Mouse (Mus musculus): Measurements from ENCODE around the gene A630001G21Rik. TPM values are rescaled to one million over a fixed set of nuclear protein-coding genes. Genes with fewer than 3 reads are reported as not detected.

Gene A630001G21Rik
- polyA plus RNA-seq, 2 experiments = 1.7 to 3.1 TPM

- Histone ChIP-seq H3K4me3 (replicated peaks; ENCODE audit: low read length) (no peak overlapping the region), H3K36me3 (ENCODE audit: control insufficient read depth, insufficient read depth, low read length) (no peaks in the 10 kb centered on the region), H3K27ac (replicated peaks; ENCODE audit: low read depth, low read length) (no peak overlapping the region), H3K4me2 (replicated peaks; ENCODE audit: low read depth, low read length, severe bottlenecking) (no peak overlapping the region), H3K9ac (ENCODE audit: low read depth, low read length, severe bottlenecking) (no peak overlapping the region), H3K4me1 (ENCODE audit: control insufficient read depth, insufficient read depth, low read length) (no peaks in the 10 kb centered on the region), H3K9me3 (ENCODE audit: control insufficient read depth, low read length) (no peaks in the 10 kb centered on the region), H3K27me3 (ENCODE audit: control insufficient read depth, insufficient read depth, low read length) (no peaks in the 10 kb centered on the region)
- ATAC-seq (ENCODE audit: low FRiP score, low read depth) (no peak), DNase-seq (ENCODE audit: low spot score) (no peak)
- 44% methylated on average over 1 of the region's 1 CpGs for WGBS
- no peak for TF ChIP-seq POLR2A (IDR thresholded peaks at IDR 0.05; ENCODE audit: borderline replicate concordance, extremely low read depth, insufficient read depth, insufficient read length)
These were observed 10.7 kb downstream of the A630001G21Rik start for GRCm38 (mm10) chr1:85767754-85768153.

DNA sequence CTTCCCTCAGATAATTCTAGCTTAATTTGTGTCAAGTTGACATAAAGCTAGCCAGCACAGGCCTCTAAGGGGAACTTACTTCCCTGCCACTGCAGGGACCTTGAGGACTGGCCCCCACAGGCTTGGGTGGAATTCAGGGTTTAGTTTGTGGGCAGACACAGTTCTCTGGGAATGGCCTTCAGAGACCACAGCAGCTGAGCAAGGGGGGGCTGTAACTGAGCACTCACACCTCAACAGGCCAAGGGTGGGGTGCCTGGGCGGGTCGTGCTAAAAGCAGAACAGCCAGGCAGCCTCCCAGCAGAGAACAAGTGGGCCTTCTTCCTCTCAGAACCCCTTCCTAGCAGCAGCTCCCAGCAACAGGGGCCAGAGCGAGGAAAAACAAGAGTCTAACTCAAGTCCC lies 12.3 kb downstream of the A630001G21Rik start:
- 81% methylated on average over 3 of the region's 3 CpGs for WGBS
- 0 out of 2 replicates have a peak, but pooled peaks have one; percentile 30 for ATAC-seq (ENCODE audit: low FRiP score, low read depth)
- Histone ChIP-seq H3K4me1 (ENCODE audit: control insufficient read depth, insufficient read depth, low read length) (no peaks in the 10 kb centered on the region), H3K27ac (replicated peaks; ENCODE audit: low read depth, low read length) (no peak overlapping the region), H3K4me2 (replicated peaks; ENCODE audit: low read depth, low read length, severe bottlenecking) (no peak overlapping the region), H3K36me3 (ENCODE audit: control insufficient read depth, insufficient read depth, low read length) (no peaks in the 10 kb centered on the region), H3K9me3 (ENCODE audit: control insufficient read depth, low read length) (no peaks in the 10 kb centered on the region), H3K9ac (ENCODE audit: low read depth, low read length, severe bottlenecking) (no peak overlapping the region), H3K4me3 (replicated peaks; ENCODE audit: low read length) (no peak overlapping the region), H3K27me3 (ENCODE audit: control insufficient read depth, insufficient read depth, low read length) (no peaks in the 10 kb centered on the region)
- no peak for DNase-seq (ENCODE audit: low spot score)
- TF ChIP-seq POLR2A (IDR thresholded peaks at IDR 0.05; ENCODE audit: borderline replicate concordance, extremely low read depth, insufficient read depth, insufficient read length) = no peak

DNA sequence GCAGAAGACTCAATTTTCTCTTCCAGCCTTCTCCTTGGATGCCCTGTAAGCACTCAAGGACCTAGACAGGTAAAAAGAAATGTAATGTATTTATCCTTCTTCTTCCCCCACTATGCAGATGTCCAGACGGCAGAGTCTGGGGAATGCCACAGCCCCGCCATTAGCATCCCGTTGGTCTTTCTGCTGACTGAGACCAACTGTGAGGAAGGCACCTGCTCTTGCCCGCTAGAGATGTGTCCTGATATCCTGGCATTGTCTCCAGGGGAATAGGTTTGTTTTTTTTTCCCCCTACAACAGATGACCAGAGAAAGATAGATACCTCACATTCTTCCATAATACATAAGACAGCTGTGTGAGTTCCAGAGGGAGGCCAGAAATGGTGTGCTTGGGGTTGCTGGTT lies 14.2 kb downstream of the A630001G21Rik start:
- Histone ChIP-seq H3K27ac (replicated peaks; ENCODE audit: low read depth, low read length) (no peak overlapping the region), H3K9me3 (ENCODE audit: control insufficient read depth, low read length) (no peaks in the 10 kb centered on the region), H3K4me1 (ENCODE audit: control insufficient read depth, insufficient read depth, low read length) (no peaks in the 10 kb centered on the region), H3K4me2 (replicated peaks; ENCODE audit: low read depth, low read length, severe bottlenecking) (no peak overlapping the region), H3K27me3 (ENCODE audit: control insufficient read depth, insufficient read depth, low read length) (no peaks in the 10 kb centered on the region), H3K36me3 (ENCODE audit: control insufficient read depth, insufficient read depth, low read length) (no peaks in the 10 kb centered on the region), H3K9ac (ENCODE audit: low read depth, low read length, severe bottlenecking) (no peak overlapping the region), H3K4me3 (replicated peaks; ENCODE audit: low read length) (no peak overlapping the region)
- TF ChIP-seq POLR2A (IDR thresholded peaks at IDR 0.05; ENCODE audit: borderline replicate concordance, extremely low read depth, insufficient read depth, insufficient read length) = no peak
- ATAC-seq (ENCODE audit: low FRiP score, low read depth) = no peak
- DNase-seq (ENCODE audit: low spot score) = no peak
- 85% methylated on average over 4 of the region's 4 CpGs for WGBS

DNA sequence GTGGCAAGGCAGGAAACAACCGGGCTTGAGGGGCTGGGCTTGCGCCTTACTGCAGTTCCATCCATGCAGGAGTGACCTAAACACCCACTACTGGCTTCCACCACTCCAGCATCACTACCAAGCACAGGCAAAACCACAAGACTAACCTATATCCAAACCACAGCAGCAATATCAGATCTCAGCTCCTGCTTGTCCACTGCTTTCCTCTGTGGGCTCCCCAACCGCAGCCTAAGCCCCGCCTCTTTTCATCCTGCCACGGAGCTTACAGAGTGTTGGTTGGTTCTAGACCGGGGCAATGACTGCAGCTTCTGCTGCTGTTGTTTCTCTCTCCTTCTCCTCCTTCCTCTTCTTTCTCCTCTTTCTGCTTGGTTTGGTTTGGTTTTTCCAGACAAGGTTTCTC lies 15.1 kb downstream of the A630001G21Rik start:
- Histone ChIP-seq H3K9me3 (ENCODE audit: control insufficient read depth, low read length) (no peaks in the 10 kb centered on the region), H3K27me3 (ENCODE audit: control insufficient read depth, insufficient read depth, low read length) (no peaks in the 10 kb centered on the region), H3K4me1 (ENCODE audit: control insufficient read depth, insufficient read depth, low read length) (no peaks in the 10 kb centered on the region), H3K4me2 (replicated peaks; ENCODE audit: low read depth, low read length, severe bottlenecking) (no peak overlapping the region), H3K9ac (ENCODE audit: low read depth, low read length, severe bottlenecking) (no peak overlapping the region), H3K4me3 (replicated peaks; ENCODE audit: low read length) (no peak overlapping the region), H3K36me3 (ENCODE audit: control insufficient read depth, insufficient read depth, low read length) (no peaks in the 10 kb centered on the region), H3K27ac (replicated peaks; ENCODE audit: low read depth, low read length) (no peak overlapping the region)
- no peak for ATAC-seq (ENCODE audit: low FRiP score, low read depth)
- 77% methylated on average over 6 of the region's 6 CpGs for WGBS
- no peak for TF ChIP-seq POLR2A (IDR thresholded peaks at IDR 0.05; ENCODE audit: borderline replicate concordance, extremely low read depth, insufficient read depth, insufficient read length)
- no peak for DNase-seq (ENCODE audit: low spot score)

DNA sequence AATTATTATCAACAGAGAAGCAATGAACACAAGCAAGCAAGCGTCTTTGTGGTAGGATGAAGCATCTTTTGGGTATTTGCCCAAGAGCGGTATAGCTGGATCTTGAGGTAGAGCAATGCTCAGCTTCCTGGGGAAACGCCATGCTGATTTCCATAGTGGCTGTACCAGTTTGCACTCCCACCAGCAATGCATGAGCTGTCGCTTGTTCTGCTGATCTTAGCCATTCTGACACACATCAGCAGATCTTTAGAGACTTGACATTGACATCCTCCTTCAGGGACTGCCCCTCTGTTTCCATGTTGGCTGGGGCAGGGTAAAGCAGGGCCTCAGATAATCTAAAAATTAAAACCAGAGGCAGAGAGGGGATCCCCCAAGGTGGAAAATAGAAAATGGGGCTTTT lies 16.8 kb downstream of the A630001G21Rik start:
- no peaks in the 10 kb centered on the region for H3K36me3 ChIP-seq (ENCODE audit: control insufficient read depth, insufficient read depth, low read length)
- 86% methylated on average over 4 of the region's 4 CpGs for WGBS
- no peaks in the 10 kb centered on the region for H3K9me3 ChIP-seq (ENCODE audit: control insufficient read depth, low read length)
- no peak for ATAC-seq (ENCODE audit: low FRiP score, low read depth)
- no peak for DNase-seq (ENCODE audit: low spot score)
- H3K9ac ChIP-seq (ENCODE audit: low read depth, low read length, severe bottlenecking) = no peak overlapping the region
- H3K4me3 ChIP-seq (replicated peaks; ENCODE audit: low read length) = no peak overlapping the region
- no peak overlapping the region for H3K4me2 ChIP-seq (replicated peaks; ENCODE audit: low read depth, low read length, severe bottlenecking)
- no peaks in the 10 kb centered on the region for H3K4me1 ChIP-seq (ENCODE audit: control insufficient read depth, insufficient read depth, low read length)
- H3K27ac ChIP-seq (replicated peaks; ENCODE audit: low read depth, low read length) = no peak overlapping the region
- TF ChIP-seq POLR2A (IDR thresholded peaks at IDR 0.05; ENCODE audit: borderline replicate concordance, extremely low read depth, insufficient read depth, insufficient read length) = no peak
- H3K27me3 ChIP-seq (ENCODE audit: control insufficient read depth, insufficient read depth, low read length) = no peaks in the 10 kb centered on the region

- DNase-seq (ENCODE audit: low spot score) = no peak
- TF ChIP-seq POLR2A (IDR thresholded peaks at IDR 0.05; ENCODE audit: borderline replicate concordance, extremely low read depth, insufficient read depth, insufficient read length) = no peak
- no peak overlapping the region for H3K27ac ChIP-seq (replicated peaks; ENCODE audit: low read depth, low read length)
- H3K9me3 ChIP-seq (ENCODE audit: control insufficient read depth, low read length) = no peaks in the 10 kb centered on the region
- 0% methylated on average over 1 of the region's 1 CpGs for WGBS
- H3K4me2 ChIP-seq (replicated peaks; ENCODE audit: low read depth, low read length, severe bottlenecking) = no peak overlapping the region
- no peaks in the 10 kb centered on the region for H3K4me1 ChIP-seq (ENCODE audit: control insufficient read depth, insufficient read depth, low read length)
- no peak for ATAC-seq (ENCODE audit: low FRiP score, low read depth)
- H3K9ac ChIP-seq (ENCODE audit: low read depth, low read length, severe bottlenecking) = no peak overlapping the region
- no peak overlapping the region for H3K4me3 ChIP-seq (replicated peaks; ENCODE audit: low read length)
- H3K27me3 ChIP-seq (ENCODE audit: control insufficient read depth, insufficient read depth, low read length) = no peaks in the 10 kb centered on the region
- no peaks in the 10 kb centered on the region for H3K36me3 ChIP-seq (ENCODE audit: control insufficient read depth, insufficient read depth, low read length)
These were observed 19.5 kb downstream of the A630001G21Rik start for GRCm38 (mm10) chr1:85758969-85759293.

Measured in limb, embryonic 14.5 days (tissue).